Mouse (Mus musculus) gonadal fat pad, adult 2 months (tissue): ENCODE data around the gene AA986860. TPM values are rescaled to one million over a fixed set of nuclear protein-coding genes. Genes with fewer than 3 reads are reported as not detected.

ENCODE experiments used
- DNase-seq: peaks from one replicate; pipeline ENCODE4 v3.0.0-alpha.2; 2012; ENCODE audit warnings: low read depth
- polyA plus RNA-seq: library from polyadenylated mRNA; depleted of rRNA; stranded (reverse); fragments of >200 nt; gene quantifications from 2 replicates; pipeline ENCODE4 v1.2.3, GENCODE M21; 2012; rRNA removed

AA986860 gene
- polyA plus RNA-seq, 1 experiment, result 1.4 TPM

DNA sequence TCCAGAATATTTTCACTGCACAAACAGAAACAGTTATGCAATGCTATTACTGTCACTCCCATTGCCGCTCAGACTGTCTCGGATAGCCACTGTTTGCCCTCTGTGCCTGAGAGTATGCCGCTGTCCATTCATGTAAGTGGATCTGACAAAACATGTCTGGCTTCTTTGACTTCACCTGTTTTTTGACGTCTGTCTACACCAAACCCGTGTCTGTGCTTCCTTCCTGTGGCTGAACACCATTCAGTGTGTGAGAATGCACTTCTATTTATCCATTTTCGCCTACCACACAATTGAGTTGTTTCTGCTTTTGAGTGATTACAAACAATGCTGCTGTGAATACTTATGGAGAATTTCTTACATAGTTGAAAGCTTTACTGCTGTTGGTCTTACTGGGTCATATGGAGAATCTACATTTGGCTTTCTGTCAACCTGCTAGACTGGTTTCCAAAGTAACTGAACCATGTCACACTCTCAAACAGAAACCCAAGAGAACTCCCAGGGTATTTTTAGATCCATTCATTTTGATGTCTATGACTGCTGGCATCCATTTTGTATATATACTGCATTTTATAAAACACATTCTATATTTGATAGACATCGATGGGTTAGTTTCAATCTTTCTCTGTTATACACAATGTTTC, 44.0 kb downstream of the AA986860 start:
- DNase-seq, result no peak

DNA sequence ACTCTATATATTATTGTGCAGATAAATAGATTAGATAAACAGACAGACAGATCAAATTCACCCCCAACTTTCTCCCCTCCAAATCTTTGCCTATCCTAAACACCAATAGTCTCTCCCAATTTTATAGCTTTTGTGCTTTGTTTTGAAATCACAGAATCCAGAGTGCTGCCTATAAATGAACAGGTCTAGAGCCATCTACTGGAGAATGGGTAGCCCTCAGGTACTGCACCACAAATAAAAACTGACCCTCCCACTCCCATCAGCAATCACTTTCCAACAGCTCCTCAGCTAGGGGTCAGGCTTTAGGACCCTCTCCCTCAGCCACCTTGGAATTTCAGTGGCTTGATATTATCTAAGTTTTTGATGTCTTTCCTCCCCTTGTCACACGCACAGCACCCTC, 44.9 kb downstream of the AA986860 start:
- DNase-seq, result no peak

DNA sequence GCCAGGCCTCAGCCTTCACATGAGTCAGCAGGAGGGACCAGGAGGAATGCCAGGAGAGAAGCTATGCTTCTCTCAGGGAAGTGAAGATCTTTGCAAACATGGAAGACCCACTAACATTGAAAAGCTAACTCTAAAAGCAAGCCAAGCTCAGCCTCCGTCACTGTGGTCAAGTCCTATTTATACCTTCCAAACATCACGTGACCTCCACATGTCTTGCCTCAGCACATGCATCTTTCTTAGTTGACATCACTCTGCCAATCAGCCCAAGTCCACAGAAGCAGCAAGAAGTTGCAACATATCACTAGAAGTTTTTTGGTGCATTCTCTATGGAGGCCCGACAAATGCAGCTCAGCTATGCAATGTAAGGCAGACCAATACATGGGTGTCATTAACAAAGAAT, 48.1 kb downstream of the AA986860 start:
- no peak for DNase-seq

DNA sequence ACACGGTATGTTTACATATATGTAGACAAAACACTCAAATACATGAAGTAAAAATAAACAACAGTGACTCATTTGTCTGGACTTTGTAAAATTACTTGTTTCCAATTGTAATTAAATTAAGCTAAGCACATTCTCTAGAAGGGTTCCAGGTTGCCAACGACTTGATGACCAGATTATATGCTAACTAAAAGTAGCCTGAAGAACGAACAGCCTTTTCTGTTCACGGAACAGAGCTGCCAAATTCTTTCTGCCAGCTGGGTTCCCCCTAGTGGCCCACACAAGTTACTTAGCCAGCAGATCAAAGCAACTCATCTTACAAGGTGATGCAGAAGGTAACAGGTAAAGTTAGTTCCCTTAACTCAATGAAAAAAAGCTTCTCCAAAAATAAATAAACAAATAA, 52.3 kb downstream of the AA986860 start:
- DNase-seq, result no peak

DNA sequence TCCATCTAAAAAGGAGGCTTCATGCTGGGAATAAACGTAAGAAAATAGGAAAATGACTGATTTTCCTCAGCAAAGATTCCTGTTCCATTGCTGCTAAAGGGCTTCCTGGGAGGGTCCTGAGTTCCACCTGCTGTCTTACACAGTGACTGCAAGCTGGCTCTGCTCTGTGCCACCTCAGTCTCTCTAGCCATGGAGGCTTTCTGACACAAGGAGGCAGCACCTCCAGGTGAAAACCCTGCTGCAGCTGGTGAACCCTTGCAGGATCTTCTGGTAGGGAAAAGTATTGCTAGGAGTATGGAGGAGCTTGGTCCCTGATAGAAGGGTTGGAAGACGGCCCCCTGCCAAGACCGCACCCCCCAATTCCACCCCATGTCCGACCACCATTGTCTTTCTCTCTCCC, 55.2 kb downstream of the AA986860 start:
- DNase-seq, result no peak

DNA sequence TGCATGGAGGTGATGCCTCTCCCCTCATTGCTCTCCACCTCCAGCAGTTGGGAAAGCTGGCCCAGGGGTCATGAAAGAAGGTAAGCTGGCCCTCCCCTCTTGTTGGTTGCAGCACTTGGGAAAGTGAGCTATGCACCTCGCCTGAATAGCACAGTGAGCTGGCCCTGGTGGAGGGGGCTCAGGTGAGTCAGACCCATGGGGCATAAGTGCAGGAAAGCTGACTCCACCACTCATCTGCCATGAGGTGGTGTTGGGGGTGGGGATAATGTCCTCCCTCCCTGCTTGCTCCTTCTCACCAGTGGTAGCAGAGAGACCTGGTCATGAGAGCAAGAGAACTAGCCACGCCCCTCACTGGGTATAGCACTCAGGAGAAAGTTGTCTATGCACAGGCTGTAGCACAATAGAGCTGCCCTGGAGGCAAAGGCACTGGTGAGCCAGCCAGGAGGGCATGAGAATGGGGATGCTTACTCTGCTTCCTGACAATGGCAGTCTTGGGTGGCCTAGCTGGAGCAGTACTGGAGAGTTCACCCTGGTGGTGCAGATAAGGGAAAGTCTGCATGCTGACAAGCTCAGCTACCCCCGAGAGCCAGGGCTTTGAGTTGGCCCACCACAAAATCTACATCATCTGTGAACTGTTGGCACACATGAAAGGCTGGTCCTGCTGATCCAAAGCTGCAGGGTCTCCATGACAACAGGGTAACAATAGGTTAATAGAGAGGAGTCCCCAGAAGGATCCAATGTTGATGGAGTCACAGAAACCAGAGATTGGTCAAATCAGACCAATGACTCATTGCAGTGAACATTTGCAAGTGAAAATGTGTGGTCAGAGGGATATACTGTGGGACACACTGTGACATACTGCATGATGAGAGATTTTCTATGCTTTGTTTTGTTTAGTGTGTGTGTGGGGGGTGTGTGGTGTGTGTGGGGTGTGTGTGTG, 58.0 kb downstream of the AA986860 start:
- DNase-seq, result no peak

Other genes with a start within 250 kb of the AA986860 start
- 0.19 and 0.29 TPM in 2 replicates for gene Zp3r, start 102.4 kb upstream of the AA986860 start, polyA plus RNA-seq
- gene C4bp, start 70.3 kb upstream of the AA986860 start, polyA plus RNA-seq, result 337 and 541 TPM in 2 replicates
- 0.08 and 0.18 TPM in 2 replicates for gene Gm29427, start 16.2 kb upstream of the AA986860 start, polyA plus RNA-seq
- 1.6 and 1.8 TPM in 2 replicates for gene Yod1, start 14.6 kb upstream of the AA986860 start, polyA plus RNA-seq
- gene Pfkfb2, start 2.7 kb upstream of the AA986860 start, polyA plus RNA-seq, result 16.2 and 20.6 TPM in 2 replicates
- 0.81 and 1.1 TPM in 2 replicates for gene Fcamr, start 68.9 kb downstream of the AA986860 start, polyA plus RNA-seq
- gene Pigr, start 94.7 kb downstream of the AA986860 start, polyA plus RNA-seq, result 0.28 and 0.70 TPM in 2 replicates
- gene Fcmr, start 133.7 kb downstream of the AA986860 start, polyA plus RNA-seq, result 8.5 and 9.5 TPM in 2 replicates
- gene Il24, start 155.5 kb downstream of the AA986860 start, polyA plus RNA-seq, result 0.36 and 0.42 TPM in 2 replicates
- gene Il20, start 179.5 kb downstream of the AA986860 start, polyA plus RNA-seq, result not detected in 2 replicates
- gene Il19, start 208.1 kb downstream of the AA986860 start, polyA plus RNA-seq, result not detected in 2 replicates